Mouse (Mus musculus) CD4-positive naive resting alpha-beta T cell, adult 57 days (primary cell): ENCODE measurements around the gene Ivns1abp. TPM values are rescaled to one million over a fixed set of nuclear protein-coding genes. Genes with fewer than 3 reads are reported as not detected.

Experiments used
- total RNA-seq: library from RNA; stranded (reverse); gene quantifications from one replicate; pipeline ENCODE4 v1.2.4, GENCODE M21; 2023

Ivns1abp gene
- total RNA-seq, result 224 TPM

DNA sequence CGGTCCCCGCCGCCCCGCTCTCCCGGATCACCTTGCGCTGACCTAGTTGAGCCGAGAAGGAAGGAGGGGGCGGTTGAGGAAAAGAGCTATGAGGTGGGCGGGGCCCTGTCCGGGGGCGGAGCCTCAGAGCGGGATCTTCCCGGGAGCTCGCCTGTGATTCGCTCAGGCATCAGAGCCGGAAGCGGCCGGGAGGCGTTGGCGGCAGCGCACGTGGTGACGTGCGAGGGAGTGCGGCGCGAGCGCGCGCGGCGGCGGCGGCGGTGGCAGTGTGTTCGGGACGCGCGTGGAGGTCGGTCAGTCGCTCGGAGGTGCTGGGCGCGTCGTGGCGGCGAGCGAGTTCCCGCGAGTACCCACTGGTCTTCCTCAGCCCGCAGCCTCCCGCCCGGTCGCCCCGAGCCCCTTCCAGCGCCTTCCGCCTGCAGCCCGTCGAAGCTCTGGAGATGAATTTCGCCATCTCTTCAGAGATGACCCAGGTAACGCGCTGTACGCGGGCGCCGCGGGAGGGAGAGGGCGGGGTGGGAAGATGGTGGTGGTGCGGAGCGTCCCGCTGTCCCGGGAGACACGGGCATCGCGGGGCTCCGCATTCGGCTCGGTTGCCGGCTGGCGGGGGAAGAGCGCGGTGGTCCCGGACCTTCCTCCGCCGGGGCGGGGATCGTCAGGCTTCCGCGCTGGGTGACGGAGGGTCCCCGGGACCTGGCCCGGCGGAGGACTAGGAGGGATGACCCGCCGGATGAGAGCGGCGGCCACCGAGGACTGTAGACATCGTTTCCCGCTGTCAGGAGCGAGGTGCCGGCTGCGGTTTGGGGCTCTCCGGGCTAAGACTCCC, at the start of gene Ivns1abp:
Gene Ivns1abp (plus strand): TSS at position 195 of the 826 bp plus-strand sequence.

Other genes starting within 250 kb of the Ivns1abp start
- 0.47 TPM for gene Gm47985, start 161.9 kb upstream of the Ivns1abp start, total RNA-seq
- gene Gm8947, start 152.1 kb upstream of the Ivns1abp start, total RNA-seq, result not detected
- not detected for gene Gm47995, start 146.0 kb upstream of the Ivns1abp start, total RNA-seq
- not detected for gene 3110040M04Rik, start 140.4 kb upstream of the Ivns1abp start, total RNA-seq
- not detected for gene Gm47996, start 134.3 kb upstream of the Ivns1abp start, total RNA-seq
- gene Swt1, start 84.0 kb downstream of the Ivns1abp start, total RNA-seq, result 59.9 TPM
- 32.8 TPM for gene Trmt1l, start 84.1 kb downstream of the Ivns1abp start, total RNA-seq
- gene Rnf2, start 156.5 kb downstream of the Ivns1abp start, total RNA-seq, result 55.0 TPM
- 6.1 TPM for gene Fam129a, start 226.7 kb downstream of the Ivns1abp start, total RNA-seq